Mouse (Mus musculus): ENCODE data around the gene Crygd. TPM values are rescaled to one million over a fixed set of nuclear protein-coding genes. Genes with fewer than 3 reads are reported as not detected.

Crygd gene
- polyA plus RNA-seq, 1 experiment from 2014 or later: not detected

- DNase-seq (ENCODE audit: low spot score): no peak
- Histone ChIP-seq H3K9me3 (replicated peaks) (no peaks in the 10 kb centered on the region), H3K4me1 (no peaks in the 10 kb centered on the region), H3K4me3 (no peak overlapping the region), H3K27me3 (ENCODE audit: low read depth, poor library complexity, severe bottlenecking) (no peaks in the 10 kb centered on the region), H3K27ac (no peak overlapping the region), H3K36me3 (no peaks in the 10 kb centered on the region)
- 81% methylated on average over 2 of the region's 2 CpGs for WGBS
These were observed 25.7 kb downstream of the Crygd start for GRCm38 (mm10) chr1:65037542-65037941.

GRCm38 (mm10) chr1:65035513-65035912 is 27.7 kb downstream of the Crygd start:
- no peaks in the 10 kb centered on the region for H3K9me3 ChIP-seq (replicated peaks)
- no peak overlapping the region for H3K27ac ChIP-seq
- no peak for DNase-seq (ENCODE audit: low spot score)
- H3K4me1 ChIP-seq: no peaks in the 10 kb centered on the region
- H3K4me3 ChIP-seq: no peak overlapping the region
- 34% methylated on average over 3 of the region's 3 CpGs for WGBS
- H3K27me3 ChIP-seq (ENCODE audit: low read depth, poor library complexity, severe bottlenecking): no peaks in the 10 kb centered on the region
- no peaks in the 10 kb centered on the region for H3K36me3 ChIP-seq

GRCm38 (mm10) chr1:65032641-65033040 is 30.6 kb downstream of the Crygd start, which contains the start of gene Akr1cl:
TSS of gene Akr1cl (minus strand) at chr1:65032759.
- no peaks in the 10 kb centered on the region for H3K36me3 ChIP-seq
- no peaks in the 10 kb centered on the region for H3K9me3 ChIP-seq (replicated peaks)
- DNase-seq (ENCODE audit: low spot score): no peak
- H3K27ac ChIP-seq: no peak within 1 kb of the TSS
- no peaks in the 10 kb centered on the region for H3K4me1 ChIP-seq
- no peaks in the 10 kb centered on the region for H3K27me3 ChIP-seq (ENCODE audit: low read depth, poor library complexity, severe bottlenecking)
- no peak within 1 kb of the TSS for H3K4me3 ChIP-seq

- H3K36me3 ChIP-seq: no peaks in the 10 kb centered on the region
- no peaks in the 10 kb centered on the region for H3K27me3 ChIP-seq (ENCODE audit: low read depth, poor library complexity, severe bottlenecking)
- DNase-seq (ENCODE audit: low spot score): no peak
- H3K27ac ChIP-seq: no peak overlapping the region
- no peak overlapping the region for H3K4me3 ChIP-seq
- 74% methylated on average over 9 of the region's 9 CpGs for WGBS
- H3K4me1 ChIP-seq: no peaks in the 10 kb centered on the region
- H3K9me3 ChIP-seq (replicated peaks): no peaks in the 10 kb centered on the region
These were observed 35.0 kb downstream of the Crygd start for GRCm38 (mm10) chr1:65028206-65028605.

GRCm38 (mm10) chr1:65012726-65013125 is 50.5 kb downstream of the Crygd start:
- DNase-seq (ENCODE audit: low spot score): no peak
- Histone ChIP-seq H3K4me1 (no peaks in the 10 kb centered on the region), H3K9me3 (replicated peaks) (no peaks in the 10 kb centered on the region), H3K4me3 (no peak overlapping the region), H3K36me3 (no peaks in the 10 kb centered on the region), H3K27me3 (ENCODE audit: low read depth, poor library complexity, severe bottlenecking) (no peaks in the 10 kb centered on the region), H3K27ac (no peak overlapping the region)
- 93% methylated on average over 4 of the region's 4 CpGs for WGBS

Other genes starting within 250 kb of the Crygd start
- gene Plekhm3, start 106.6 kb downstream of the Crygd start, polyA plus RNA-seq (2016; fragmentation: Nextera tagmentation; extraction: Ambion mirVana): 8.0 and 10.4 TPM in 2 replicates
- gene Akr1cl, start 30.7 kb downstream of the Crygd start, polyA plus RNA-seq (2016; fragmentation: Nextera tagmentation; extraction: Ambion mirVana): 0.11 and 0.16 TPM in 2 replicates
- gene Cryge, start 12.3 kb downstream of the Crygd start, polyA plus RNA-seq (2016; fragmentation: Nextera tagmentation; extraction: Ambion mirVana): not detected in 2 replicates
- not detected in 2 replicates for gene Crygc, start 10.2 kb upstream of the Crygd start, polyA plus RNA-seq (2016; fragmentation: Nextera tagmentation; extraction: Ambion mirVana)
- gene Crygb, start 18.8 kb upstream of the Crygd start, polyA plus RNA-seq (2016; fragmentation: Nextera tagmentation; extraction: Ambion mirVana): not detected in 2 replicates
- gene Cryga, start 39.9 kb upstream of the Crygd start, polyA plus RNA-seq (2016; fragmentation: Nextera tagmentation; extraction: Ambion mirVana): not detected in 2 replicates
- gene Gm28845, start 56.1 kb upstream of the Crygd start, polyA plus RNA-seq (2016; fragmentation: Nextera tagmentation; extraction: Ambion mirVana): not detected in 2 replicates
- 0.35 and 0.50 TPM in 2 replicates for gene D630023F18Rik, start 59.8 kb upstream of the Crygd start, polyA plus RNA-seq (2016; fragmentation: Nextera tagmentation; extraction: Ambion mirVana)
- 147 and 173 TPM in 2 replicates for gene Idh1, start 123.0 kb upstream of the Crygd start, polyA plus RNA-seq (2016; fragmentation: Nextera tagmentation; extraction: Ambion mirVana)
- gene Pikfyve, start 123.2 kb upstream of the Crygd start, polyA plus RNA-seq (2016; fragmentation: Nextera tagmentation; extraction: Ambion mirVana): 13.1 and 13.2 TPM in 2 replicates
- not detected in 2 replicates for gene Pth2r, start 218.6 kb upstream of the Crygd start, polyA plus RNA-seq (2016; fragmentation: Nextera tagmentation; extraction: Ambion mirVana)